In genomic region chr3:123550487-123550886, GRCm38 (mm10) we compare ENCODE assay signal across 21 mouse cellular contexts.
"Had no signal": no experiment of that assay in that cellular context is flagged by ENCODE, and none has a peak within 500 bp of the region (broad histone marks: within the 10 kb centered on the region; RNA-seq: fewer than 3 reads in every experiment).

No protein-coding gene starts in this region.

- ATAC-seq: lung, postnatal 0 days; midbrain, embryonic 16.5 days had no signal

- H3K9ac ChIP-seq: lung, embryonic 15.5 days; midbrain, embryonic 12.5 days; neural tube, embryonic 13.5 days; neural tube, embryonic 15.5 days had no signal

- H3K4me2 ChIP-seq: lung, embryonic 15.5 days; midbrain, embryonic 12.5 days; neural tube, embryonic 13.5 days; neural tube, embryonic 15.5 days had no signal

- H3K4me1 ChIP-seq: lung, embryonic 15.5 days; midbrain, embryonic 10.5 days; midbrain, embryonic 12.5 days; neural tube, embryonic 13.5 days; neural tube, embryonic 15.5 days had no signal

- H3K27me3 ChIP-seq: lung, embryonic 15.5 days; midbrain, embryonic 12.5 days; neural tube, embryonic 13.5 days; neural tube, embryonic 15.5 days had no signal

- H3K9me3 ChIP-seq: lung, embryonic 15.5 days; midbrain, embryonic 10.5 days; midbrain, embryonic 12.5 days; neural tube, embryonic 13.5 days; neural tube, embryonic 15.5 days had no signal

- H3K4me3 ChIP-seq: lung, embryonic 15.5 days; midbrain, embryonic 10.5 days; midbrain, embryonic 12.5 days; myocyte; neural tube, embryonic 13.5 days; neural tube, embryonic 15.5 days had no signal

- DNase-seq: lung, adult 2 months; lung, postnatal 14 days; lung, postnatal 36 days; midbrain, embryonic 14.5 days; retina, postnatal 1 day; right cerebral cortex, adult 18-20 months; right cerebral cortex, postnatal 25 days; right cerebral cortex, postnatal 4 days; spleen, adult 18-20 months; thymus, adult 18-20 months; thymus, postnatal 14 days; thymus, postnatal 36 days had no signal

- H3K36me3 ChIP-seq: lung, embryonic 15.5 days had no signal

- H3K27ac ChIP-seq: lung, embryonic 15.5 days; macrophage; midbrain, embryonic 10.5 days; midbrain, embryonic 12.5 days; neural tube, embryonic 13.5 days; neural tube, embryonic 15.5 days had no signal
